Mouse (Mus musculus): ENCODE results near the gene 1700056E22Rik.

- TF ChIP-seq CTCF (IDR thresholded peaks at IDR 0.05; ENCODE audit: low read depth, low read length) (no peak), TAL1 (conservative IDR thresholded peaks at IDR 0.05; ENCODE audit: low read depth, low read length) (no peak)
Measured at GRCm38 (mm10) chr1:184068971-184069370, 34.9 kb upstream of the 1700056E22Rik start.
